Mouse (Mus musculus): ENCODE results near the gene Ppm1j. TPM values are rescaled to one million over a fixed set of nuclear protein-coding genes. Genes with fewer than 3 reads are reported as not detected.

Ppm1j gene
- total and polyA plus RNA-seq, 3 experiments = 0.54 to 2.7 TPM; not detected in 1

- no peak for DNase-seq (ENCODE audit: low read depth, low spot score)
- Histone ChIP-seq H3K27me3 (ENCODE audit: control insufficient read depth in 1 of 2, insufficient read depth in 2 of 2, low read length in 2 of 2) (peaks cover 3 to 6% of the 10 kb centered on the region in 2 experiments; a peak in 3 of 4 replicates), H3K4me1 (ENCODE audit: control insufficient read depth in 1 of 2, insufficient read depth in 2 of 2, low read length in 2 of 2) (no peaks in the 10 kb centered on the region), H3K36me3 (ENCODE audit: control insufficient read depth in 1 of 2, insufficient read depth in 2 of 2, low read length in 2 of 2) (no peaks in the 10 kb centered on the region), H3K79me2 (ENCODE audit: control insufficient read depth, insufficient read depth, low read length, poor library complexity) (no peaks in the 10 kb centered on the region), H3K9ac (ENCODE audit: control insufficient read depth, low read depth, low read length, poor library complexity, severe bottlenecking) (no peak overlapping the region), H3K9me3 (replicated peaks; ENCODE audit: insufficient read depth, low read length) (no peaks in the 10 kb centered on the region), H3K4me3 (ENCODE audit: control insufficient read depth in 1 of 2, insufficient read depth in 1 of 2, low read depth in 2 of 2, low read length in 2 of 2) (no peak overlapping the region), H3K27ac (ENCODE audit: control insufficient read depth, low read depth, low read length) (no peak overlapping the region)
- TF ChIP-seq MAX (IDR thresholded peaks at IDR 0.05; ENCODE audit: low read length) (no peak), RAD21 (IDR thresholded peaks at IDR 0.05; ENCODE audit: low read depth, low read length) (no peak), GABPA (IDR thresholded peaks at IDR 0.05; ENCODE audit: low read depth, low read length) (no peak), NELFE (IDR thresholded peaks at IDR 0.05; ENCODE audit: low read depth, low read length) (no peak), ZC3H11A (IDR thresholded peaks at IDR 0.05; ENCODE audit: low read depth, low read length) (no peak), MEF2A (IDR thresholded peaks at IDR 0.05; ENCODE audit: extremely low read depth, insufficient replicate concordance, low read depth, low read length, poor library complexity, severe bottlenecking) (no peak), ZMIZ1 (IDR thresholded peaks at IDR 0.05; ENCODE audit: low read depth, low read length) (no peak)
Measured at GRCm38 (mm10) chr3:104734654-104735053, 46.2 kb upstream of the Ppm1j start.

- H3K79me2 ChIP-seq (ENCODE audit: control insufficient read depth, insufficient read depth, low read length, poor library complexity) = no peaks in the 10 kb centered on the region
- no peaks in the 10 kb centered on the region for H3K4me1 ChIP-seq (ENCODE audit: control insufficient read depth in 1 of 2, insufficient read depth in 2 of 2, low read length in 2 of 2)
- H3K27me3 ChIP-seq (ENCODE audit: control insufficient read depth in 1 of 2, insufficient read depth in 2 of 2, low read length in 2 of 2) = peaks cover 6 to 8% of the 10 kb centered on the region in 2 experiments
- H3K4me3 ChIP-seq (ENCODE audit: control insufficient read depth in 1 of 2, insufficient read depth in 1 of 2, low read depth in 2 of 2, low read length in 2 of 2) = no peak overlapping the region
- H3K9me3 ChIP-seq (replicated peaks; ENCODE audit: insufficient read depth, low read length) = no peaks in the 10 kb centered on the region
- no peak for DNase-seq (ENCODE audit: low read depth, low spot score)
- no peaks in the 10 kb centered on the region for H3K36me3 ChIP-seq (ENCODE audit: control insufficient read depth in 1 of 2, insufficient read depth in 2 of 2, low read length in 2 of 2)
- H3K9ac ChIP-seq (ENCODE audit: control insufficient read depth, low read depth, low read length, poor library complexity, severe bottlenecking) = no peak overlapping the region
- TF ChIP-seq ELF1 (IDR thresholded peaks at IDR 0.05; ENCODE audit: low read depth, low read length) (no peak), POLR2AphosphoS2 (IDR thresholded peaks at IDR 0.05; ENCODE audit: low read length) (no peak), USF1 (IDR thresholded peaks at IDR 0.05; ENCODE audit: low read depth, low read length) (no peak), EP300 (IDR thresholded peaks at IDR 0.05; ENCODE audit: low read depth in 1 of 2, low read length in 2 of 2) (no peak), HCFC1 (IDR thresholded peaks at IDR 0.05; ENCODE audit: low read depth, low read length) (no peak), TCF12 (IDR thresholded peaks at IDR 0.05; ENCODE audit: low read depth, low read length) (no peak), USF2 (IDR thresholded peaks at IDR 0.05; ENCODE audit: borderline replicate concordance in 1 of 2, insufficient read depth in 1 of 2, low read depth in 1 of 2, low read length in 2 of 2) (no peak), POLR2AphosphoS5 (IDR thresholded peaks at IDR 0.05; ENCODE audit: borderline replicate concordance, low read depth, low read length) (no peak), NELFE (IDR thresholded peaks at IDR 0.05; ENCODE audit: low read depth, low read length) (no peak), ZKSCAN1 (IDR thresholded peaks at IDR 0.05; ENCODE audit: low read depth, low read length) (no peak), ETS1 (IDR thresholded peaks at IDR 0.05; ENCODE audit: low read depth, low read length) (no peak), KAT2A (conservative IDR thresholded peaks at IDR 0.05; ENCODE audit: low read depth, low read length) (no peak), E2F4 (IDR thresholded peaks at IDR 0.05; ENCODE audit: borderline replicate concordance, low read depth, low read length) (no peak), GABPA (IDR thresholded peaks at IDR 0.05; ENCODE audit: low read depth, low read length) (no peak), TAL1 (IDR thresholded peaks at IDR 0.05; ENCODE audit: low read length) (no peak), ZC3H11A (IDR thresholded peaks at IDR 0.05; ENCODE audit: low read depth, low read length) (no peak), MAFK (IDR thresholded peaks at IDR 0.05; ENCODE audit: borderline replicate concordance, low read depth, low read length) (no peak), SIN3A (IDR thresholded peaks at IDR 0.05; ENCODE audit: low read length) (no peak), SMC3 (IDR thresholded peaks at IDR 0.05; ENCODE audit: low read depth, low read length) (no peak), MEF2A (IDR thresholded peaks at IDR 0.05; ENCODE audit: extremely low read depth, insufficient replicate concordance, low read depth, low read length, poor library complexity, severe bottlenecking) (no peak)
- H3K27ac ChIP-seq (ENCODE audit: control insufficient read depth, low read depth, low read length) = no peak overlapping the region
Measured at GRCm38 (mm10) chr3:104741954-104742353, 38.9 kb upstream of the Ppm1j start.

All from MEL (cell line).